Mouse (Mus musculus) stomach, embryonic 15.5 days (tissue): ENCODE measurements around the gene Dnal4. TPM values are rescaled to one million over a fixed set of nuclear protein-coding genes. Genes with fewer than 3 reads are reported as not detected.

ENCODE experiments used
- ATAC-seq: fragments of 200-750 bp; cut with Nextera tagmentation; 2 replicates; pipeline ENCODE4 v1.8.0; 2017; ENCODE audit warnings: low read depth, moderate number of reproducible peaks, moderate TSS enrichment; ENCODE audit not compliant: insufficient read depth, low FRiP score
- H3K27ac ChIP-seq: fragments of 300-500 bp; sonication (generic); 2 replicates; pipeline ENCODE4 v1.5.1; 2015; ENCODE audit warnings: mild to moderate bottlenecking, inconsistent platforms
- H3K27me3 ChIP-seq: fragments of 300-500 bp; sonication (generic); replicated peaks from 2 replicates; pipeline ENCODE4 v1.6.1; 2015; ENCODE audit warnings: inconsistent platforms
- H3K36me3 ChIP-seq: fragments of 300-500 bp; sonication (generic); 2 replicates; pipeline ENCODE4 v1.6.1; 2015; ENCODE audit warnings: inconsistent platforms
- H3K4me1 ChIP-seq: fragments of 300-500 bp; sonication (generic); 2 replicates; pipeline ENCODE4 v1.6.1; 2015; ENCODE audit warnings: inconsistent platforms
- H3K4me2 ChIP-seq: fragments of 300-500 bp; sonication (generic); 2 replicates; pipeline ENCODE4 v1.6.1; 2015; ENCODE audit warnings: mild to moderate bottlenecking, inconsistent platforms
- H3K4me3 ChIP-seq: fragments of 300-500 bp; sonication (generic); replicated peaks from 2 replicates; pipeline ENCODE4 v1.5.1; 2015; ENCODE audit warnings: inconsistent platforms
- H3K9ac ChIP-seq: fragments of 300-500 bp; sonication (generic); 2 replicates; pipeline ENCODE4 v1.6.1; 2015; ENCODE audit warnings: inconsistent platforms
- H3K9me3 ChIP-seq: fragments of 300-500 bp; sonication (generic); 2 replicates; pipeline ENCODE4 v1.6.1; 2016; ENCODE audit warnings: inconsistent platforms
- WGBS: fragments of 180-500 bp; shearing (Covaris S2); methylation state at CpG from one replicate; pipeline ENCODE4 v1.1.7; 2015; 5-methylcytosine and 5-hydroxymethylcytosine counted together
- polyA plus RNA-seq: library from polyadenylated mRNA; unstranded; fragments of >200 nt; fragmentation: Nextera tagmentation; extraction: Ambion mirVana; gene quantifications from 2 replicates; pipeline ENCODE4 v1.2.1, GENCODE M21; 2015

Gene Dnal4
- polyA plus RNA-seq, 1 experiment from 2014 or later, result 44.4 TPM

GRCm38 (mm10) chr15:79797096-79797495 lies 19.4 kb upstream of the Dnal4 start:
- Histone ChIP-seq H3K27ac (no peak overlapping the region), H3K9me3 (no peaks in the 10 kb centered on the region), H3K36me3 (no peaks in the 10 kb centered on the region), H3K4me2 (no peak overlapping the region), H3K4me3 (no peak overlapping the region), H3K4me1 (no peaks in the 10 kb centered on the region), H3K27me3 (peaks cover 12% of the 10 kb centered on the region; the same call in 1 of the 2 replicates), H3K9ac (no peak overlapping the region)
- ATAC-seq, result no peak
- WGBS, result 81% methylated on average over 7 of the region's 7 CpGs

GRCm38 (mm10) chr15:79796256-79796655 lies 18.6 kb upstream of the Dnal4 start:
- no peak overlapping the region for H3K4me2 ChIP-seq
- H3K27me3 ChIP-seq, result peaks cover 5% of the 10 kb centered on the region; the same call in 1 of the 2 replicates
- no peaks in the 10 kb centered on the region for H3K9me3 ChIP-seq
- no peaks in the 10 kb centered on the region for H3K4me1 ChIP-seq
- H3K4me3 ChIP-seq, result no peak overlapping the region
- 77% methylated on average over 12 of the region's 12 CpGs for WGBS
- no peaks in the 10 kb centered on the region for H3K36me3 ChIP-seq
- ATAC-seq, result no peak
- H3K9ac ChIP-seq, result no peak overlapping the region
- H3K27ac ChIP-seq, result no peak overlapping the region

- H3K36me3 ChIP-seq, result no peaks in the 10 kb centered on the region
- no peaks in the 10 kb centered on the region for H3K27me3 ChIP-seq
- ATAC-seq, result no peak
- no peaks in the 10 kb centered on the region for H3K9me3 ChIP-seq
- H3K4me3 ChIP-seq, result no peak overlapping the region
- 15% methylated on average over 20 of the region's 20 CpGs for WGBS
- no peak overlapping the region for H3K27ac ChIP-seq
- H3K4me2 ChIP-seq, result no peak overlapping the region
- no peaks in the 10 kb centered on the region for H3K4me1 ChIP-seq
- no peak overlapping the region for H3K9ac ChIP-seq
These were observed 16.5 kb upstream of the Dnal4 start for GRCm38 (mm10) chr15:79794173-79794572.

- H3K27ac ChIP-seq, result no peak overlapping the region
- no peak for ATAC-seq
- no peak overlapping the region for H3K4me3 ChIP-seq
- no peak overlapping the region for H3K9ac ChIP-seq
- H3K36me3 ChIP-seq, result no peaks in the 10 kb centered on the region
- no peaks in the 10 kb centered on the region for H3K27me3 ChIP-seq
- no peaks in the 10 kb centered on the region for H3K4me1 ChIP-seq
- H3K9me3 ChIP-seq, result no peaks in the 10 kb centered on the region
- WGBS, result 91% methylated on average over 9 of the region's 9 CpGs
- H3K4me2 ChIP-seq, result no peak overlapping the region
These were observed 15.4 kb upstream of the Dnal4 start for GRCm38 (mm10) chr15:79793076-79793475.

- H3K27me3 ChIP-seq, result no peaks in the 10 kb centered on the region
- 25% methylated on average over 19 of the region's 19 CpGs for WGBS
These were observed 14.8 kb upstream of the Dnal4 start for GRCm38 (mm10) chr15:79792455-79792854.

GRCm38 (mm10) chr15:79791502-79791901 lies 13.9 kb upstream of the Dnal4 start:
- Histone ChIP-seq H3K36me3 (no peaks in the 10 kb centered on the region), H3K9me3 (no peaks in the 10 kb centered on the region), H3K27ac (no peak overlapping the region), H3K4me1 (no peaks in the 10 kb centered on the region), H3K4me3 (no peak overlapping the region), H3K4me2 (no peak overlapping the region), H3K27me3 (no peaks in the 10 kb centered on the region), H3K9ac (no peak overlapping the region)
- no peak for ATAC-seq
- WGBS, result 4% methylated on average over 12 of the region's 12 CpGs

More at GRCm38 (mm10) chr15:79792455-79792854, 14.8 kb upstream of the Dnal4 start:
- peak; percentile 24; the same call in 1 of the 2 replicates for ATAC-seq
- no peak overlapping the region for H3K27ac ChIP-seq
- H3K36me3 ChIP-seq, result no peaks in the 10 kb centered on the region
- H3K9ac ChIP-seq, result no peak overlapping the region
- no peak overlapping the region for H3K4me3 ChIP-seq
- no peaks in the 10 kb centered on the region for H3K4me1 ChIP-seq
- no peaks in the 10 kb centered on the region for H3K9me3 ChIP-seq
- no peak overlapping the region for H3K4me2 ChIP-seq

GRCm38 (mm10) chr15:79790905-79791304 lies 13.3 kb upstream of the Dnal4 start:
- ATAC-seq, result no peak
- H3K27ac ChIP-seq, result no peak overlapping the region
- no peaks in the 10 kb centered on the region for H3K9me3 ChIP-seq
- H3K36me3 ChIP-seq, result no peaks in the 10 kb centered on the region
- H3K9ac ChIP-seq, result no peak overlapping the region
- H3K27me3 ChIP-seq, result no peaks in the 10 kb centered on the region
- H3K4me3 ChIP-seq, result no peak overlapping the region
- H3K4me1 ChIP-seq, result no peaks in the 10 kb centered on the region
- no peak overlapping the region for H3K4me2 ChIP-seq
- 83% methylated on average over 6 of the region's 6 CpGs for WGBS

- Histone ChIP-seq H3K4me2 (no peak overlapping the region), H3K4me3 (no peak overlapping the region), H3K9ac (no peak overlapping the region), H3K9me3 (no peaks in the 10 kb centered on the region), H3K4me1 (no peaks in the 10 kb centered on the region), H3K27me3 (no peaks in the 10 kb centered on the region), H3K27ac (no peak overlapping the region), H3K36me3 (no peaks in the 10 kb centered on the region)
- no peak for ATAC-seq
- 49% methylated on average over 8 of the region's 8 CpGs for WGBS
These were observed 12.5 kb upstream of the Dnal4 start for GRCm38 (mm10) chr15:79790111-79790510.

GRCm38 (mm10) chr15:79787815-79788214 lies 10.2 kb upstream of the Dnal4 start:
- Histone ChIP-seq H3K9ac (no peak overlapping the region), H3K4me1 (no peaks in the 10 kb centered on the region), H3K36me3 (no peaks in the 10 kb centered on the region), H3K4me3 (no peak overlapping the region), H3K27me3 (no peaks in the 10 kb centered on the region), H3K4me2 (no peak overlapping the region), H3K27ac (no peak overlapping the region), H3K9me3 (no peaks in the 10 kb centered on the region)
- WGBS, result 66% methylated on average over 8 of the region's 8 CpGs
- no peak for ATAC-seq

- H3K27me3 ChIP-seq, result no peaks in the 10 kb centered on the region
- WGBS, result 59% methylated on average over 1 of the region's 1 CpGs
- H3K27ac ChIP-seq, result no peak overlapping the region
- H3K36me3 ChIP-seq, result no peaks in the 10 kb centered on the region
- H3K4me2 ChIP-seq, result no peak overlapping the region
- no peak overlapping the region for H3K4me3 ChIP-seq
- no peak for ATAC-seq
- H3K9ac ChIP-seq, result no peak overlapping the region
- no peaks in the 10 kb centered on the region for H3K9me3 ChIP-seq
- no peaks in the 10 kb centered on the region for H3K4me1 ChIP-seq
These were observed 7.4 kb upstream of the Dnal4 start for GRCm38 (mm10) chr15:79785056-79785455.

- Histone ChIP-seq H3K4me2 (no peak overlapping the region), H3K9ac (no peak overlapping the region), H3K9me3 (no peaks in the 10 kb centered on the region), H3K27ac (no peak overlapping the region), H3K27me3 (no peaks in the 10 kb centered on the region), H3K4me3 (no peak overlapping the region), H3K4me1 (peaks cover 15% of the 10 kb centered on the region), H3K36me3 (no peaks in the 10 kb centered on the region)
- ATAC-seq, result no peak
- WGBS, result 52% methylated on average over 7 of the region's 7 CpGs
These were observed 2.0 kb downstream of the Dnal4 start for GRCm38 (mm10) chr15:79775662-79776061.

GRCm38 (mm10) chr15:79774117-79775027 lies 3.3 kb downstream of the Dnal4 start:
- ATAC-seq, result peak; percentile 98
- Histone ChIP-seq H3K4me2 (peak overlapping the region; percentile 74), H3K27me3 (no peaks in the 10 kb centered on the region), H3K4me1 (peaks cover 17% of the 10 kb centered on the region), H3K4me3 (peak overlapping the region; percentile 66), H3K9me3 (no peaks in the 10 kb centered on the region), H3K36me3 (no peaks in the 10 kb centered on the region), H3K27ac (peak overlapping the region; percentile 52), H3K9ac (peak overlapping the region; percentile 54)
- under 1% methylated on average over 50 of the region's 50 CpGs for WGBS
